Mouse (Mus musculus) forebrain, embryonic 14.5 days (tissue): ENCODE data around the gene Cemip2. TPM values are rescaled to one million over a fixed set of nuclear protein-coding genes. Genes with fewer than 3 reads are reported as not detected.

Experiments
- ATAC-seq: fragments of 200-750 bp; cut with Nextera tagmentation; 2 replicates; pipeline ENCODE4 v1.8.0; 2017; ENCODE audit warnings: mild to moderate bottlenecking, moderate library complexity
- DNase-seq: peaks from one replicate; pipeline ENCODE4 v3.0.0-alpha.2; 2015; ENCODE audit warnings: low spot score
- H3K27ac ChIP-seq: fragments of 300-500 bp; sonication (generic); 2 replicates; pipeline ENCODE4 v1.5.1; 2014; ENCODE audit warnings: low read depth, mild to moderate bottlenecking, control low read depth, low read length, moderate library complexity
- H3K27me3 ChIP-seq: fragments of 300-500 bp; sonication (generic); replicated peaks from 2 replicates; pipeline ENCODE4 v1.6.1; 2014; ENCODE audit warnings: low read length, control low read depth, mixed read lengths; ENCODE audit not compliant: control insufficient read depth, insufficient read depth
- H3K36me3 ChIP-seq: fragments of 300-500 bp; sonication (generic); 2 replicates; pipeline ENCODE4 v1.6.1; 2014; ENCODE audit warnings: low read length, control low read depth; ENCODE audit not compliant: control insufficient read depth, insufficient read depth
- H3K4me1 ChIP-seq: fragments of 300-500 bp; sonication (generic); 2 replicates; pipeline ENCODE4 v1.6.1; 2014; ENCODE audit warnings: antibody characterized with exemption, low read length, control low read depth; ENCODE audit not compliant: control insufficient read depth, insufficient read depth
- H3K4me2 ChIP-seq: fragments of 300-500 bp; sonication (generic); 2 replicates; pipeline ENCODE4 v1.6.1; 2014; ENCODE audit warnings: mild to moderate bottlenecking, control low read depth, low read length
- H3K4me3 ChIP-seq: fragments of 300-500 bp; sonication (generic); 2 replicates; pipeline ENCODE4 v1.5.1; 2014; ENCODE audit warnings: low read depth, low read length, control low read depth
- H3K9ac ChIP-seq: fragments of 300-500 bp; sonication (generic); 2 replicates; pipeline ENCODE4 v1.6.1; 2014; ENCODE audit warnings: mild to moderate bottlenecking, low read length, control low read depth, moderate library complexity
- H3K9me3 ChIP-seq: fragments of 300-500 bp; sonication (generic); replicated peaks from 2 replicates; pipeline ENCODE4 v1.6.1; 2016; ENCODE audit warnings: low read length, control low read depth, mixed read lengths; ENCODE audit not compliant: control insufficient read depth
- WGBS: fragments of 180-500 bp; shearing (Covaris S2); extraction: QIAGEN DNeasy Blood & Tissue Kit; methylation state at CpG from one replicate; pipeline ENCODE4 v1.1.7; 2014; 5-methylcytosine and 5-hydroxymethylcytosine counted together
- polyA plus RNA-seq: library from polyadenylated mRNA; unstranded; fragments of >200 nt; fragmentation: Nextera tagmentation; extraction: Ambion mirVana; gene quantifications from 2 replicates; pipeline ENCODE4 v1.2.1, GENCODE M21; 2014

The Cemip2 gene
- polyA plus RNA-seq, 1 experiment from 2014 or later, result 29.2 TPM

DNA sequence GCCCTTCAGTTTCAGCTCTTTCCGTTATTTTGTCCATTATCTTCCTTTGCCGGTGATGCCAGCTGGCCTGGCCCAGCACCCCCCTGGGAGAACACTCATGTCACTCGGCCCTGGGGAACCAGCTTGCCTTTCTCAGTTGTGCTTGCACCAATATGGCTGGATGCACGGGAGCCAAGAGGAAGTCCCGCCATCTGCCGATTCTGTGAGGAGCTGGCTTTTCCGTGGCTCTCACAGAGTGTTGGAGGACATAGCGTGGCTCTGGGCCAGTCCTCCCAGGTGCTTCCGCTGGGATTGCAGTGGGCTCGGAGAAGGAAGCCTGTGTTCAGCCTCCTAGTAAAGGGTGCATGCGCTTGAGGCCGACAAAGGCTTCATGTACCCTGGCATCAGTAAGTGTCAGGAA lies 36.0 kb upstream of the Cemip2 start:
- Histone ChIP-seq H3K4me2 (peak overlapping the region; percentile 20; the same call in 1 of the 2 replicates), H3K27me3 (no peaks in the 10 kb centered on the region), H3K4me1 (peaks cover 8% of the 10 kb centered on the region; the same call in 1 of the 2 replicates), H3K4me3 (no peak overlapping the region), H3K36me3 (no peaks in the 10 kb centered on the region), H3K27ac (no peak overlapping the region; the same call in 1 of the 2 replicates), H3K9me3 (no peaks in the 10 kb centered on the region), H3K9ac (no peak overlapping the region)
- DNase-seq (peak; percentile 88), ATAC-seq (peak; percentile 83)
- WGBS, result 62% methylated on average over 12 of the region's 12 CpGs

GRCm38 (mm10) chr19:21745586-21745985 lies 32.6 kb upstream of the Cemip2 start:
- no peak overlapping the region for H3K4me2 ChIP-seq
- H3K36me3 ChIP-seq, result no peaks in the 10 kb centered on the region
- no peak overlapping the region for H3K9ac ChIP-seq
- H3K4me1 ChIP-seq, result no peaks in the 10 kb centered on the region
- DNase-seq, result peak; percentile 45
- no peaks in the 10 kb centered on the region for H3K27me3 ChIP-seq
- ATAC-seq, result peak; percentile 51
- 76% methylated on average over 2 of the region's 2 CpGs for WGBS
- H3K9me3 ChIP-seq, result no peaks in the 10 kb centered on the region
- H3K4me3 ChIP-seq, result no peak overlapping the region
- H3K27ac ChIP-seq, result no peak overlapping the region

DNA sequence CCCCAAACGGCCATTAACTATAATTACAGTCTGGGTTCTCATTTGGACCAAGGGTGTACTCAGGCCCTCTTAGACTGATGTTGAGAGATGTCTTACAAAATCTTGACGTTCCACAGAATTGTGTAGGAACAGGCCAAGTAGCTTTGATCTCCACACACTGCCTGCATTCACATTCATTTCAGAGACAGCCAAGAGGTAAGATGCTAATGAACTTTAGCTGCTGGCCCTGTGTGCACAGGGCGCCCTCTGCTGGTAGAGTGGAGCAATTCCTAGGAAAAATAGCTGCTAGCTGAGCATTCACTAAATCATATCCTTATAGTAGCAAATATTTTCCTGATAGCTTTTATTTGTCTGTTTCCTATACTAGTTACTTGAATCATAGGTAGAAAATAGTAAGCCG lies 30.8 kb upstream of the Cemip2 start:
- Histone ChIP-seq H3K9ac (no peak overlapping the region), H3K4me3 (no peak overlapping the region), H3K27me3 (no peaks in the 10 kb centered on the region), H3K9me3 (no peaks in the 10 kb centered on the region), H3K36me3 (no peaks in the 10 kb centered on the region), H3K4me2 (no peak overlapping the region), H3K27ac (no peak overlapping the region), H3K4me1 (no peaks in the 10 kb centered on the region)
- peak; percentile 82 for DNase-seq
- ATAC-seq, result peak; percentile 54; the same call in 1 of the 2 replicates
- 12% methylated on average over 4 of the region's 4 CpGs for WGBS

DNA sequence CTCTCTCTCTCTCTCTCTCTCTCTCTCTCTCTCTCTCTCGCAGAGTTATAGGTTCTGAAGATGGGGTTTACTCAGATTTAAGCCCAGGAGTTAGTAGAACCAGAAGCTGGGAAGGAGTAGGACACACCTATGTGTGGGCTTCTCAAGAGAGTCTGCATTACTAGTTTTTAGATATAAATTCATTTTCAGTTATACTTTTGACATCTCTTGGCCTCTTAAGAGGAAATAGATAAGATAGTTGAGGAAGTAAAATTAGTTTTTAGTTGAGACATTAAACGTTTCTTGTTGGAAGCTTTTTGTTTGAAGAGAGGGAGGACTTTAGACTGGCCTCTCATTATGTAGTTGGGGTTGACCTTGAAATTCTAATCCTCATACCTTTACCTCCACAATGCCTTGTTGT lies 28.0 kb upstream of the Cemip2 start:
- ATAC-seq, result no peak
- H3K4me1 ChIP-seq, result no peaks in the 10 kb centered on the region
- no peak overlapping the region for H3K4me3 ChIP-seq
- H3K36me3 ChIP-seq, result no peaks in the 10 kb centered on the region
- H3K27me3 ChIP-seq, result no peaks in the 10 kb centered on the region
- no peaks in the 10 kb centered on the region for H3K9me3 ChIP-seq
- no peak overlapping the region for H3K27ac ChIP-seq
- H3K4me2 ChIP-seq, result no peak overlapping the region
- H3K9ac ChIP-seq, result no peak overlapping the region
- no peak for DNase-seq
- WGBS, result 60% methylated on average over 2 of the region's 2 CpGs

DNA sequence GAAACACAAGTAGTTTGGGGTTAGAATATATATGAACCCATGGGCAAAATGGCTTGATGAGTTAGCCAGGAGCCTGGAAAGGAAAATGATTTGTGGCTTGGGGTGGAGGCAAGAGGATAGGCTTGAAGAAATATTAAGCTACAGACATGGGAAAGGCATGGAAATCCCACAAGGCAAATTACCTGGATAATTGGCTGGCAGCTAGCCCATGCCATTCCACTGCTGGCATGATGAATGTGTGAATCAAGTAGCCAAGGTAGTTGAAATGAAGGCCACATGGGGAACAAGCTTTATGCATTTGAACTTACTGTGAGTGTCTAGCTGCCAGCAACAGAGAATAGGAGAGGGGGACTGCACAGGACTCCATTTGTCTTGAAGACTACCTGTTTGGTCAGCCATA lies 16.5 kb upstream of the Cemip2 start:
- Histone ChIP-seq H3K27ac (no peak overlapping the region), H3K4me1 (no peaks in the 10 kb centered on the region), H3K9me3 (no peaks in the 10 kb centered on the region), H3K4me2 (no peak overlapping the region), H3K27me3 (no peaks in the 10 kb centered on the region), H3K9ac (no peak overlapping the region), H3K36me3 (no peaks in the 10 kb centered on the region), H3K4me3 (no peak overlapping the region)
- DNase-seq (no peak), ATAC-seq (no peak)

DNA sequence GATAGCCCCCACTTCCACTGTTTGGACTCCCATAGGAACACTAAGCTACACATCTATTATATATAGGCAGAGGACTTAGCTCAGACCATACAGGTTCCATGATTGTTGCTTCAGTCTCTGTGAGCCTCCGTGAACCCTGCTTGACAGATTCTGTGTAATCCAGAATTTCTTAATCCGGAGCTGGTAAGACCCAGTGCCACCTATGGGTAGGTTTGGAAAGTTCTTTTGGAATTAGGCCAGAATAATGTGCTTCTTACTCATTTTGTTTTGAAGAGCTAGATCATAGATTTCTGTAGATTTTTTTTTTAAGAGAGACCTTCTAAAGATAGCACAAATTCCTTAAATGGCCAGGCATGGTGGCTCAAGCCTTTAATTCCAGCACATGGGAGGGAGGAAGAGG lies 14.1 kb upstream of the Cemip2 start:
- no peak overlapping the region for H3K4me3 ChIP-seq
- H3K4me2 ChIP-seq, result no peak overlapping the region
- H3K9ac ChIP-seq, result no peak overlapping the region
- H3K36me3 ChIP-seq, result no peaks in the 10 kb centered on the region
- no peaks in the 10 kb centered on the region for H3K27me3 ChIP-seq
- H3K9me3 ChIP-seq, result no peaks in the 10 kb centered on the region
- no peak for DNase-seq
- 77% methylated on average over 2 of the region's 2 CpGs for WGBS
- H3K4me1 ChIP-seq, result no peaks in the 10 kb centered on the region
- no peak overlapping the region for H3K27ac ChIP-seq
- ATAC-seq, result no peak

- Histone ChIP-seq H3K4me3 (no peak overlapping the region), H3K9ac (no peak overlapping the region), H3K36me3 (no peaks in the 10 kb centered on the region), H3K27ac (no peak overlapping the region), H3K4me1 (no peaks in the 10 kb centered on the region), H3K9me3 (no peaks in the 10 kb centered on the region), H3K4me2 (no peak overlapping the region), H3K27me3 (no peaks in the 10 kb centered on the region)
- no peak for ATAC-seq
- DNase-seq, result no peak
- 80% methylated on average over 3 of the region's 3 CpGs for WGBS
These were observed 13.4 kb upstream of the Cemip2 start for GRCm38 (mm10) chr19:21764738-21765137.

DNA sequence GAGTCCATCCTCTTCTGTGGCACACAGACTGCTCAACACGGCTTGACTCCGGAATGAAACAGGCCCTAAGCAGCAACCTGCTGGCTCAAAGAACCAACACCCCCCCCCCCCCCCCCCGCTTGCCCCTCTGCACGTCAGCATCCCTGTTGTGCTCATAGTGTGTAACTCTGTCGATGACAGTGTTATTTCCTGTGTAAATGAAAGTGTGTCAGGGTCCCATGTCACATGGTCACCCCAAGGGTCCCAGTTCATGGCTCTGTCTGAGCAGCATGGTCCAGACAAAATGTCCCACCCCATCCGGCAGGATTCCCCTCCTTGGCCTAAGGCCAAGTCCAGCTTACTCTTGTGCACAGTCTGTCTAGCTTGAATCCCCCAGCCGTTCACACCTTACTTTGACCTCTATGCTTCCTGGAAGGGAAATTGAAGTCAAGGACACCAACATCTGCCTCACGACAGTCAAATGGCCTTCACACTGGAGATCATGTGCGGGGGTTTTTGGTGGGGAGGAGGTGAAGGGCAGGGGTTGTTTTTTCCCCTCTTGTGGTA lies 10.6 kb upstream of the Cemip2 start:
- Histone ChIP-seq H3K9me3 (no peaks in the 10 kb centered on the region), H3K9ac (no peak overlapping the region), H3K36me3 (no peaks in the 10 kb centered on the region), H3K27me3 (no peaks in the 10 kb centered on the region), H3K27ac (no peak overlapping the region), H3K4me3 (no peak overlapping the region), H3K4me2 (no peak overlapping the region), H3K4me1 (no peaks in the 10 kb centered on the region)
- no peak for DNase-seq
- WGBS, result 79% methylated on average over 8 of the region's 9 CpGs
- ATAC-seq, result no peak

DNA sequence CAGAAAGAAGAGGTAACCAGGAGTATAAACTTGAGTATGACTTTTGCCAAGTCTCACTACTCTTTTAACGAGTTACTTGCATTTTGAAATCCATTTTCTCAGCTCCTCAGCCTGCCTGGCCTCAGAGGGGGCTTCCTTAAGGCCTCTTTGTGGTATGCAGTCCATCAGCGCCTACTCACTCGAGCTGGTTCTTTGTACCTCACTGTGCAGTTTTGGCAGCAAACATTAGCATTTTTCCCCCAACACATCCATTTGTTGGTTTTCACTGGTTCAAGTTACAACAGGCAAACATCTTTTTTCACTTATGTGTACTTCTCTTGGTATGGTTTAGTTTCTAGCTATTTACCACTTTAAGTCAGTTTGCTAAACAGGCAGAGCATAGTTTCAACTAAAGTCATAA lies 8.3 kb upstream of the Cemip2 start:
- 56% methylated on average over 3 of the region's 3 CpGs for WGBS
- Histone ChIP-seq H3K36me3 (no peaks in the 10 kb centered on the region), H3K4me3 (no peak overlapping the region), H3K9me3 (no peaks in the 10 kb centered on the region), H3K9ac (no peak overlapping the region), H3K4me1 (no peaks in the 10 kb centered on the region), H3K27me3 (no peaks in the 10 kb centered on the region), H3K4me2 (no peak overlapping the region), H3K27ac (no peak overlapping the region)
- ATAC-seq (no peak), DNase-seq (no peak)
